Mouse (Mus musculus) brain, embryonic 14.5 days (tissue): ENCODE measurements around the gene Tcf7l2.

Experiments used
- CTCF ChIP-seq: fragments of 200-500 bp; IDR thresholded peaks from 2 replicates; pipeline ENCODE4 v1.5.1; 2012; ENCODE audit warnings: inconsistent platforms, mild to moderate bottlenecking, moderate library complexity, borderline replicate concordance; ENCODE audit not compliant: insufficient read depth, insufficient read length; ENCODE audit errors: extremely low read depth
- POLR2A ChIP-seq: fragments of 200-500 bp; IDR thresholded peaks from 2 replicates; pipeline ENCODE4 v1.6.1; 2012; ENCODE audit warnings: mild to moderate bottlenecking, inconsistent platforms, borderline replicate concordance; ENCODE audit not compliant: poor library complexity, insufficient read depth, insufficient read length, severe bottlenecking; ENCODE audit errors: extremely low read depth

GRCm38 (mm10) chr19:55860009-55860743 lies 118.6 kb downstream of the Tcf7l2 start:
- TF ChIP-seq POLR2A (no peak), CTCF (no peak)
